Mouse (Mus musculus) liver, embryonic 11.5 days (tissue): ENCODE measurements around the gene Adra1d. TPM values are rescaled to one million over a fixed set of nuclear protein-coding genes. Genes with fewer than 3 reads are reported as not detected.

ENCODE experiments used
- ATAC-seq: fragments of 200-750 bp; cut with Nextera tagmentation; replicated peaks from 2 replicates; pipeline ENCODE4 v1.8.0; 2017; ENCODE audit warnings: moderate number of reproducible peaks, mild to moderate bottlenecking, moderate TSS enrichment, moderate library complexity; ENCODE audit not compliant: low FRiP score
- DNase-seq: peaks from one replicate; pipeline ENCODE4 v3.0.0-alpha.2; 2017; ENCODE audit warnings: low spot score
- H3K27ac ChIP-seq: fragments of 300-500 bp; sonication (generic); 2 replicates; pipeline ENCODE4 v1.5.1; 2014; ENCODE audit warnings: mild to moderate bottlenecking, low read depth, low read length, control low read depth
- H3K27me3 ChIP-seq: fragments of 300-500 bp; sonication (generic); replicated peaks from 2 replicates; pipeline ENCODE4 v1.6.1; 2014; ENCODE audit warnings: low read length, mixed read lengths; ENCODE audit not compliant: control insufficient read depth, insufficient read depth
- H3K36me3 ChIP-seq: fragments of 300-500 bp; sonication (generic); 2 replicates; pipeline ENCODE4 v1.6.1; 2014; ENCODE audit warnings: mild to moderate bottlenecking, low read length, moderate library complexity, mixed read lengths; ENCODE audit not compliant: control insufficient read depth, insufficient read depth
- H3K4me1 ChIP-seq: fragments of 300-500 bp; sonication (generic); replicated peaks from 2 replicates; pipeline ENCODE4 v1.6.1; 2014; ENCODE audit warnings: low read length, mixed read lengths; ENCODE audit not compliant: control insufficient read depth, insufficient read depth
- H3K4me2 ChIP-seq: fragments of 300-500 bp; sonication (generic); 2 replicates; pipeline ENCODE4 v1.6.1; 2014; ENCODE audit warnings: mild to moderate bottlenecking, control low read depth, moderate library complexity
- H3K4me3 ChIP-seq: fragments of 300-500 bp; sonication (generic); 2 replicates; pipeline ENCODE4 v1.5.1; 2014; ENCODE audit warnings: low read depth, low read length, control low read depth
- H3K9ac ChIP-seq: fragments of 300-500 bp; sonication (generic); 2 replicates; pipeline ENCODE4 v1.6.1; 2014; ENCODE audit warnings: low read depth, low read length, control low read depth
- H3K9me3 ChIP-seq: fragments of 300-500 bp; sonication (generic); 2 replicates; pipeline ENCODE4 v1.6.1; 2016; ENCODE audit warnings: low read length, inconsistent platforms, mixed read lengths; ENCODE audit not compliant: control insufficient read depth
- WGBS: fragments of 180-500 bp; shearing (Covaris S2); extraction: QIAGEN DNeasy Blood & Tissue Kit; methylation state at CpG from one replicate; pipeline ENCODE4 v1.1.7; 2014; 5-methylcytosine and 5-hydroxymethylcytosine counted together
- polyA plus RNA-seq: library from polyadenylated mRNA; unstranded; fragments of >200 nt; fragmentation: Nextera tagmentation; extraction: Ambion mirVana; gene quantifications from 2 replicates; pipeline ENCODE4 v1.2.1, GENCODE M21; 2014

Adra1d gene
- 1.1 and 1.5 TPM in 2 replicates for polyA plus RNA-seq

GRCm38 (mm10) chr2:131561891-131562585, at the start of gene Adra1d:
Gene Adra1d, minus strand, starts transcription at chr2:131562283.
- Histone ChIP-seq H3K36me3 (no peaks in the 10 kb centered on the region), H3K4me1 (no peaks in the 10 kb centered on the region; the same call in 1 of the 2 replicates), H3K9me3 (no peaks in the 10 kb centered on the region), H3K4me3 (peak within 1 kb of the TSS; percentile 46), H3K27me3 (peaks cover 59% of the 10 kb centered on the region), H3K27ac (no peak within 1 kb of the TSS), H3K4me2 (peak within 1 kb of the TSS; percentile 65), H3K9ac (no peak within 1 kb of the TSS)
- ATAC-seq (no peak; the same call in 1 of the 2 replicates), DNase-seq (no peak)
- 3% methylated on average over 76 of the region's 82 CpGs for WGBS

- no peak for ATAC-seq
- Histone ChIP-seq H3K9me3 (no peaks in the 10 kb centered on the region), H3K4me3 (no peak overlapping the region), H3K4me2 (no peak overlapping the region), H3K9ac (no peak overlapping the region), H3K4me1 (no peaks in the 10 kb centered on the region), H3K27me3 (no peaks in the 10 kb centered on the region), H3K36me3 (no peaks in the 10 kb centered on the region), H3K27ac (no peak overlapping the region)
- 62% methylated on average over 2 of the region's 2 CpGs for WGBS
- peak; percentile 12 for DNase-seq
Measured at GRCm38 (mm10) chr2:131601881-131602280, 39.8 kb upstream of the Adra1d start.

- ATAC-seq: no peak
- WGBS: 84% methylated on average over 6 of the region's 6 CpGs
- no peaks in the 10 kb centered on the region for H3K4me1 ChIP-seq
- no peak overlapping the region for H3K27ac ChIP-seq
- H3K4me3 ChIP-seq: no peak overlapping the region
- no peak overlapping the region for H3K9ac ChIP-seq
- no peaks in the 10 kb centered on the region for H3K9me3 ChIP-seq
- no peak for DNase-seq
- no peak overlapping the region for H3K4me2 ChIP-seq
- H3K27me3 ChIP-seq: no peaks in the 10 kb centered on the region
- no peaks in the 10 kb centered on the region for H3K36me3 ChIP-seq
Measured at GRCm38 (mm10) chr2:131594871-131595270, 32.8 kb upstream of the Adra1d start.

- no peaks in the 10 kb centered on the region for H3K9me3 ChIP-seq
- no peaks in the 10 kb centered on the region for H3K4me1 ChIP-seq
- H3K36me3 ChIP-seq: no peaks in the 10 kb centered on the region
- H3K27ac ChIP-seq: no peak overlapping the region
- 70% methylated on average over 2 of the region's 2 CpGs for WGBS
- no peak overlapping the region for H3K9ac ChIP-seq
- H3K4me2 ChIP-seq: no peak overlapping the region
- no peak overlapping the region for H3K4me3 ChIP-seq
- no peak for ATAC-seq
- no peaks in the 10 kb centered on the region for H3K27me3 ChIP-seq
- DNase-seq: no peak
Measured at GRCm38 (mm10) chr2:131587521-131587920, 25.4 kb upstream of the Adra1d start.

- Histone ChIP-seq H3K4me3 (no peak overlapping the region), H3K9ac (no peak overlapping the region), H3K9me3 (no peaks in the 10 kb centered on the region), H3K27me3 (no peaks in the 10 kb centered on the region), H3K27ac (no peak overlapping the region), H3K4me2 (no peak overlapping the region), H3K4me1 (no peaks in the 10 kb centered on the region), H3K36me3 (no peaks in the 10 kb centered on the region)
- 72% methylated on average over 2 of the region's 2 CpGs for WGBS
- no peak for ATAC-seq
- no peak for DNase-seq
Measured at GRCm38 (mm10) chr2:131581506-131581905, 19.4 kb upstream of the Adra1d start.

GRCm38 (mm10) chr2:131562586-131563122, 571 bp upstream of the Adra1d start:
- DNase-seq (peak; percentile 64), ATAC-seq (peak; percentile 51)
- Histone ChIP-seq H3K9ac (no peak overlapping the region), H3K9me3 (no peaks in the 10 kb centered on the region), H3K4me3 (peak overlapping the region; percentile 46), H3K4me2 (peak overlapping the region; percentile 65), H3K27ac (no peak overlapping the region), H3K36me3 (no peaks in the 10 kb centered on the region), H3K27me3 (peaks cover 55% of the 10 kb centered on the region), H3K4me1 (no peaks in the 10 kb centered on the region; the same call in 1 of the 2 replicates)
- WGBS: 2% methylated on average over 30 of the region's 30 CpGs

- no peak for DNase-seq
- Histone ChIP-seq H3K4me1 (no peaks in the 10 kb centered on the region; the same call in 1 of the 2 replicates), H3K4me2 (no peak overlapping the region; the same call in 1 of the 2 replicates), H3K9me3 (no peaks in the 10 kb centered on the region), H3K9ac (no peak overlapping the region), H3K36me3 (no peaks in the 10 kb centered on the region), H3K27ac (no peak overlapping the region), H3K27me3 (peaks cover 64% of the 10 kb centered on the region), H3K4me3 (peak overlapping the region; percentile 46)
- ATAC-seq: no peak
- WGBS: 4% methylated on average over 33 of the region's 33 CpGs
Measured at GRCm38 (mm10) chr2:131561344-131561870, 676 bp downstream of the Adra1d start.

- no peak for ATAC-seq
- WGBS: 50% methylated on average over 2 of the region's 2 CpGs
Measured at GRCm38 (mm10) chr2:131560205-131560919, 1.7 kb downstream of the Adra1d start.

More at GRCm38 (mm10) chr2:131560205-131560919, 1.7 kb downstream of the Adra1d start:
- Histone ChIP-seq H3K4me2 (no peak overlapping the region), H3K4me1 (no peaks in the 10 kb centered on the region; the same call in 1 of the 2 replicates), H3K36me3 (no peaks in the 10 kb centered on the region), H3K27ac (no peak overlapping the region), H3K9me3 (no peaks in the 10 kb centered on the region), H3K9ac (no peak overlapping the region), H3K27me3 (peaks cover 66% of the 10 kb centered on the region), H3K4me3 (no peak overlapping the region)
- DNase-seq: no peak
